Mouse (Mus musculus) CD4-positive naive resting alpha-beta T cell, adult 76 days (primary cell): ENCODE measurements around the gene Zdhhc20. TPM values are rescaled to one million over a fixed set of nuclear protein-coding genes. Genes with fewer than 3 reads are reported as not detected.

Experiments used
- total RNA-seq: library from RNA; stranded (reverse); gene quantifications from one replicate; pipeline ENCODE4 v1.2.4, GENCODE M21; 2023

The Zdhhc20 gene
- 77.1 TPM for total RNA-seq

DNA sequence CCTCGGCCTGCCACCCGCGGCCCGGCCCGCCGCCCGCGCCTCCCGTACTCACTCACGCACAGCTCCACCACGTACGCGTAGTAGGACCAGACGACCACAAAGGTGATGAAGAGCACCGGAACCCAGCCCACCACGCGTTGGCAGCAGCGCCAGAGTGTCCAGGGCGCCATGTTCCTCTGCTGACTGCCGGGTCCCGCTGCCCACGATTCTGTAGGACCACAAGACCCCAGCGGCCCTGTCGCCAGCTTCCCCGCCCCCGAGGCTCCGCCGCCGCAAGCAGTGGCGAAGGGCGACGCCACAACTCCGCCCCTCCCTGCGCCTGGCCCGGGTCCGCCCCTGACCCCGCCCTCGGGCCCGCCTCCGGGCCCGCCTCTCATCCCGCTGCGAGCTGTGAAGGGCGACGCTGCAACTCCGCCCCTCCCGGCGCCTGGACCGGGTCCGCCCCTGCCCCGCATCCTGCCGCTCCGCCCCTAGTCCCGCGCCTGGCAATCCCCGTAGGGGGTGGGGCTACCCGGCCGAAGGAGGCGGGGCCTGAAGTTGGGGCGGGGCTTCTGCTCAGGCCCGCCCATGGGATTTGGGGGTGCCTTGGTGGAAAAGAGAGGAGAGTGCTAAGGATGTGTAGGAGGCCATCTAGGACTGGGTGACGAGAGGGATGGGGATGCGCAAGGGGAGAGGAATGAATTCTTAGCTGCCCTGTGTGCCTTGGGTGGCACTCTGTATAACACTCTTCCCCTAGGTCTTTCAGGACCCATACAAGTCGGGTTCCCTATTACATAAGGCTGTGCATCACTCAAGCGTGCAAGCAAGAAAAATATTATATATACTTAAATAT, at the start of gene Zdhhc20:
TSS of gene Zdhhc20 (minus strand) at position 266 of the 832 bp plus-strand sequence.

DNA sequence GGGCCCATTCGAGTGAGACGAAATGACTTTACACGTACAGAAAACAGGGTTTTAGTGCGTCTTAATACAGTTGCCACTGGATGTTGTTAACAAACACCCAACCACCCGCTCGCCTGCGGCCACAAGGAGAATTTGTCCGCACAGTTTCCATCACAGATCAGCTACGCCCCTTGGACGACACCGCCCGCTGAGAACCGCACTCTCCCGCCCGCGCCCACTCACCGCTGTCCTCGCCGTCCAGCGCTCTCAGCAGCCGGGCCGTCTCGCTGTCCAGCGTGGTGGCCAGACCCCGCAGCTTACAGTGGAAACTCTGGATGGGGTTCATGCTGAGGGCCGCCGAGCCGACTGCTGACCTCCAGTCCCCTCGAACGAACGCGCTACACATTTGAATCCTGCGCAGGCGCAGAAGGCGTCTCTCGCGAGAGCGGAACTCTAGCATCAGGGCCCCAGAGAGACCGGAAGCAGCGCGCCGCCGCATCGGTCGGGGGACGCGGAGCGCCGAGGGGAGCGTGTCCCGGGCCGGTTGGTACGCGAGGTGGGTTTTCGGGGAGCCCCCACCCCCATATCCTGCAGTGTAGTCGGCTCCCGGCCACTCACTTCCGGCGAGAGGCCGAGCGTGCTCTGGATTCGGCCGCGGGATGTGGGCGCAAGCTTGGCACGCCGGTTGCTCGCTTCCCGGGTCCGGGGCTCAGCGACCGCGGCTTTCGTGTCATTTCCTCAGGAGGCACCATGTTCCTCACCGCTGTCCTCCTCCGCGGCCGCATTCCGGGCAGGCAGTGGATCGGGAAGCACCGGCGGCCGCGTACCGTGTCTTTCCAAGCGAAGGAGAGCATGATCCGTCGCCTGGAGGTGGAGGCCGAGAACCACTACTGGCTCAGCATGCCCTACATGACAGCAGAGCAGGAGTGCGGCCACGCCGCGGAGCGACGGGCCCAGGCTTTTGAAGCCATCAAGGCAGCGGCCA, 64.0 kb downstream of the Zdhhc20 start, which contains the start of the genes Ska3 and Mrpl57:
TSS of gene Ska3 (minus strand) at position 398 of the 964 bp plus-strand sequence.
TSS of gene Mrpl57 (plus strand) at position 447 of the 964 bp plus-strand sequence.

GRCm38 (mm10) chr14:57797991-57798931, 91.8 kb downstream of the Zdhhc20 start, which contains the start of gene Sap18:
Gene Sap18, plus strand, starts transcription at chr14:57798180.

Other genes starting within 250 kb of the Zdhhc20 start
- gene Xpo4, start 224.8 kb downstream of the Zdhhc20 start, total RNA-seq, result 43.1 TPM
- not detected for gene Gm49361, start 144.2 kb downstream of the Zdhhc20 start, total RNA-seq
- gene Lats2, start 131.9 kb downstream of the Zdhhc20 start, total RNA-seq, result 67.6 TPM
- gene Sap18, start 92.1 kb downstream of the Zdhhc20 start, total RNA-seq, result 73.8 TPM
- gene Ska3, start 64.1 kb downstream of the Zdhhc20 start, total RNA-seq, result 0.32 TPM
- gene Mrpl57, start 64.0 kb downstream of the Zdhhc20 start, total RNA-seq, result 53.7 TPM
- gene Micu2, start 109.0 kb upstream of the Zdhhc20 start, total RNA-seq, result 42.4 TPM
- gene Fgf9, start 180.3 kb upstream of the Zdhhc20 start, total RNA-seq, result not detected